Mouse (Mus musculus): ENCODE measurements around the gene 4933428G20Rik.

The 4933428G20Rik gene

GRCm38 (mm10) chr11:97533653-97534052 is 33.5 kb upstream of the 4933428G20Rik start:
- DNase-seq (ENCODE audit: extremely low read depth, low read depth) = no peak

GRCm38 (mm10) chr11:97532950-97533582 is 32.9 kb upstream of the 4933428G20Rik start:
- peak; percentile 60 for DNase-seq (ENCODE audit: extremely low read depth, low read depth)

GRCm38 (mm10) chr11:97532354-97532753 is 32.2 kb upstream of the 4933428G20Rik start:
- no peak for DNase-seq (ENCODE audit: extremely low read depth, low read depth)

GRCm38 (mm10) chr11:97531381-97532260 is 31.5 kb upstream of the 4933428G20Rik start:
- peak; percentile 72 for DNase-seq (ENCODE audit: extremely low read depth, low read depth)

- no peak for DNase-seq (ENCODE audit: extremely low read depth, low read depth)
Measured at GRCm38 (mm10) chr11:97530961-97531360, 30.8 kb upstream of the 4933428G20Rik start.

GRCm38 (mm10) chr11:97530069-97530468 is 29.9 kb upstream of the 4933428G20Rik start:
- DNase-seq (ENCODE audit: extremely low read depth, low read depth) = no peak

GRCm38 (mm10) chr11:97528282-97528808 is 28.2 kb upstream of the 4933428G20Rik start:
- DNase-seq (ENCODE audit: extremely low read depth, low read depth) = no peak

GRCm38 (mm10) chr11:97525313-97525712 is 25.2 kb upstream of the 4933428G20Rik start:
- DNase-seq (ENCODE audit: extremely low read depth, low read depth) = no peak

GRCm38 (mm10) chr11:97524306-97524705 is 24.2 kb upstream of the 4933428G20Rik start:
- DNase-seq (ENCODE audit: extremely low read depth, low read depth) = no peak

GRCm38 (mm10) chr11:97523827-97524261 is 23.7 kb upstream of the 4933428G20Rik start:
- no peak for DNase-seq (ENCODE audit: extremely low read depth, low read depth)

GRCm38 (mm10) chr11:97523107-97523506 is 23.0 kb upstream of the 4933428G20Rik start:
- no peak for DNase-seq (ENCODE audit: extremely low read depth, low read depth)

- no peak for DNase-seq (ENCODE audit: extremely low read depth, low read depth)
Measured at GRCm38 (mm10) chr11:97521741-97522474, 21.8 kb upstream of the 4933428G20Rik start.

GRCm38 (mm10) chr11:97520541-97520940 is 20.4 kb upstream of the 4933428G20Rik start:
- no peak for DNase-seq (ENCODE audit: extremely low read depth, low read depth)

GRCm38 (mm10) chr11:97513066-97513465 is 12.9 kb upstream of the 4933428G20Rik start:
- no peak for DNase-seq (ENCODE audit: extremely low read depth, low read depth)

- DNase-seq (ENCODE audit: extremely low read depth, low read depth) = no peak
Measured at GRCm38 (mm10) chr11:97512511-97512910, 12.4 kb upstream of the 4933428G20Rik start.

- peak; percentile 41 for DNase-seq (ENCODE audit: extremely low read depth, low read depth)
Measured at GRCm38 (mm10) chr11:97511661-97512369, 11.7 kb upstream of the 4933428G20Rik start.

- peak; percentile 44 for DNase-seq (ENCODE audit: extremely low read depth, low read depth)
Measured at GRCm38 (mm10) chr11:97510966-97511660, 11.0 kb upstream of the 4933428G20Rik start.

GRCm38 (mm10) chr11:97509715-97510485 is 9.8 kb upstream of the 4933428G20Rik start:
- DNase-seq (ENCODE audit: extremely low read depth, low read depth) = no peak

- no peak for DNase-seq (ENCODE audit: extremely low read depth, low read depth)
Measured at GRCm38 (mm10) chr11:97509058-97509457, 8.9 kb upstream of the 4933428G20Rik start.
